Mouse (Mus musculus): Measurements from ENCODE around the gene Gtf2ird1.

GRCm38 (mm10) chr5:134457371-134457770, 855 bp upstream of the Gtf2ird1 start:
- TF ChIP-seq CTCF (IDR thresholded peaks at IDR 0.05; ENCODE audit: low read depth, low read length) (no peak), POLR2A (IDR thresholded peaks at IDR 0.05; ENCODE audit: borderline replicate concordance, low read depth, low read length) (no peak)

All from bone marrow macrophage, adult 2 months (primary cell).